Mouse (Mus musculus): ENCODE data around the gene Ogfr. TPM values are rescaled to one million over a fixed set of nuclear protein-coding genes. Genes with fewer than 3 reads are reported as not detected.

Ogfr gene
- polyA plus RNA-seq, 1 experiment, result 75.7 TPM

GRCm38 (mm10) chr2:180641576-180642554, 52.8 kb downstream of the Ogfr start:
- WGBS, result 25% methylated on average over 112 of the region's 112 CpGs
- Histone ChIP-seq H3K27me3 (ENCODE audit: control insufficient read depth, insufficient read depth, low read length) (peaks cover 6% of the 10 kb centered on the region), H3K27ac (ENCODE audit: control insufficient read depth, insufficient read depth, low read length) (no peak overlapping the region), H3K36me3 (ENCODE audit: control insufficient read depth, insufficient read depth, low read length) (no peaks in the 10 kb centered on the region), H3K4me3 (ENCODE audit: control insufficient read depth, insufficient read depth, low read length) (no peak overlapping the region), H3K4me1 (replicated peaks; ENCODE audit: control insufficient read depth, insufficient read depth, low read length) (no peaks in the 10 kb centered on the region)
- no peak for DNase-seq
- TF ChIP-seq POLR2A (IDR thresholded peaks at IDR 0.05; ENCODE audit: control insufficient read depth, extremely low read depth, insufficient read depth, low read length, poor library complexity) (no peak), CTCF (IDR thresholded peaks at IDR 0.05; ENCODE audit: borderline replicate concordance, control insufficient read depth, extremely low read depth, insufficient read depth, low read length, poor library complexity) (no peak)

- H3K27ac ChIP-seq (ENCODE audit: control insufficient read depth, insufficient read depth, low read length), result no peak within 1 kb of the TSS
- DNase-seq, result no peak
- H3K27me3 ChIP-seq (ENCODE audit: control insufficient read depth, insufficient read depth, low read length), result peaks cover 6% of the 10 kb centered on the region
- no peaks in the 10 kb centered on the region for H3K36me3 ChIP-seq (ENCODE audit: control insufficient read depth, insufficient read depth, low read length)
- no peaks in the 10 kb centered on the region for H3K4me1 ChIP-seq (replicated peaks; ENCODE audit: control insufficient read depth, insufficient read depth, low read length)
- H3K4me3 ChIP-seq (ENCODE audit: control insufficient read depth, insufficient read depth, low read length), result no peak within 1 kb of the TSS
- WGBS, result 60% methylated on average over 51 of the region's 56 CpGs
- no peak for TF ChIP-seq POLR2A (IDR thresholded peaks at IDR 0.05; ENCODE audit: control insufficient read depth, extremely low read depth, insufficient read depth, low read length, poor library complexity)
- TF ChIP-seq CTCF (IDR thresholded peaks at IDR 0.05; ENCODE audit: borderline replicate concordance, control insufficient read depth, extremely low read depth, insufficient read depth, low read length, poor library complexity), result no peak
Observed at GRCm38 (mm10) chr2:180642555-180643260, 53.7 kb downstream of the Ogfr start, which contains the start of gene Tcfl5. Gene Tcfl5 (minus strand): TSS chr2:180642708.

- no peak overlapping the region for H3K4me3 ChIP-seq (ENCODE audit: control insufficient read depth, insufficient read depth, low read length)
- no peaks in the 10 kb centered on the region for H3K4me1 ChIP-seq (replicated peaks; ENCODE audit: control insufficient read depth, insufficient read depth, low read length)
- peaks cover 6% of the 10 kb centered on the region for H3K27me3 ChIP-seq (ENCODE audit: control insufficient read depth, insufficient read depth, low read length)
- DNase-seq, result no peak
- no peaks in the 10 kb centered on the region for H3K36me3 ChIP-seq (ENCODE audit: control insufficient read depth, insufficient read depth, low read length)
- no peak overlapping the region for H3K27ac ChIP-seq (ENCODE audit: control insufficient read depth, insufficient read depth, low read length)
- no peak for TF ChIP-seq CTCF (IDR thresholded peaks at IDR 0.05; ENCODE audit: borderline replicate concordance, control insufficient read depth, extremely low read depth, insufficient read depth, low read length, poor library complexity)
- TF ChIP-seq POLR2A (IDR thresholded peaks at IDR 0.05; ENCODE audit: control insufficient read depth, extremely low read depth, insufficient read depth, low read length, poor library complexity), result no peak
Observed at GRCm38 (mm10) chr2:180643626-180644025, 54.6 kb downstream of the Ogfr start.

Other genes with a start within 250 kb of the Ogfr start
- 21.2 and 22.6 TPM in 2 replicates for gene Slco4a1, start 133.0 kb upstream of the Ogfr start, polyA plus RNA-seq (2012; rRNA removed)
- gene Ntsr1, start 89.3 kb upstream of the Ogfr start, polyA plus RNA-seq (2012; rRNA removed), result 0.19 and 0.40 TPM in 2 replicates
- 75.6 and 75.7 TPM in 2 replicates for gene Mrgbp, start 7.9 kb upstream of the Ogfr start, polyA plus RNA-seq (2012; rRNA removed)
- gene Col9a3, start 8.5 kb downstream of the Ogfr start, polyA plus RNA-seq (2012; rRNA removed), result 4.4 and 4.8 TPM in 2 replicates
- 0.09 TPM in 1 of 2 replicates, not detected in the other for gene Tcfl5, start 53.5 kb downstream of the Ogfr start, polyA plus RNA-seq (2012; rRNA removed)
- gene Dido1, start 120.8 kb downstream of the Ogfr start, polyA plus RNA-seq (2012; rRNA removed), result 40.7 and 42.2 TPM in 2 replicates
- gene Gid8, start 120.9 kb downstream of the Ogfr start, polyA plus RNA-seq (2012; rRNA removed), result 34.9 and 35.5 TPM in 2 replicates
- gene Slc17a9, start 136.0 kb downstream of the Ogfr start, polyA plus RNA-seq (2012; rRNA removed), result 24.9 and 26.4 TPM in 2 replicates
- 0.16 and 0.46 TPM in 2 replicates for gene Bhlhe23, start 187.7 kb downstream of the Ogfr start, polyA plus RNA-seq (2012; rRNA removed)

Data from thymus, adult 2 months (tissue).